Mouse (Mus musculus) effector memory CD4-positive, alpha-beta T cell, adult 7 months (primary cell): ENCODE data around the gene Isg15. TPM values are rescaled to one million over a fixed set of nuclear protein-coding genes. Genes with fewer than 3 reads are reported as not detected.

Experiments
- polyA plus RNA-seq: library from polyadenylated mRNA; unstranded; fragments of 100-300 nt; shearing (Covaris generic); gene quantifications from one replicate; pipeline ENCODE4 v1.2.1, GENCODE M21; 2017

The Isg15 gene
- 118 TPM for polyA plus RNA-seq

DNA sequence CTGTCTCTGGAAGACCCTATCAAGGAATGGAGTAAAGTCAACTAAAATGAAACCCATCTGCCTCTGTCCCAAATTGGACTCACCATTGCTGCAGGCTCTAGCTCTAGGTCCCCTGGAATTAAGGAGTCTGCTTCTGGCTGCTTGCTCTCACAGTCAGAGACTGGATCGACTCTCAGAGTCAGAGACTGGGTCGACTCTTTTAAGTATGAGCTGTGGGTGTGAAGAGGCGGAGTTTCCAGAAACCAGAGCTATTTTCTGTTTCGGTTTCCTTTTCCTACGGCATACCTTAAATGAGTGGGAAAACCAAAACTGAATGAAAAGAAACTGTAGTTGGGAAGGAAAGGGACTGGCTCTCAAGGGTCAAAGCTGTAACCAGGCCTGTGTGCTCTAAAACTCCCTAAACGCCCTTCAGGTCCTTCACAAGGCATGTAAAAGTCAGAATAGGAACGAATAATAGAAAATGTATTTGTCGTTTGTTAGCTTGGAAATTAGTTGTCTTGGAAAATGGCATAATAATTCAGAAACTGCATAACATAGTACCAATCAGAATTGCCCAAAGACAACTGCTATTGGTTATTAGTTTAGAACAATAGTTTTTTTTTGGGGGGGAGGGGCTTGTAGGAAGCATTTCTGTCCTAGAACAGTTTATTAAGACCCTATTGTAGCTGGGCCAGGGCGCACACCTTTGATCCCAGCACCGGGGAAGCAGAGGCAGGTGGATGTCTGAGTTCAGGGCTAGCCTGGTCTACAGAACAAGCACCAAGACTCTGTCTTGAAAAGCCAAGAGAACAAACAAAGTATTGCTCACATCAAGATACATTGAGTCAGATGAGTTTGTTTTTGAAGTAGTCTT, at the start of gene Isg15:
Gene Isg15 (minus strand): TSS at position 196 of the 853 bp plus-strand sequence.

DNA sequence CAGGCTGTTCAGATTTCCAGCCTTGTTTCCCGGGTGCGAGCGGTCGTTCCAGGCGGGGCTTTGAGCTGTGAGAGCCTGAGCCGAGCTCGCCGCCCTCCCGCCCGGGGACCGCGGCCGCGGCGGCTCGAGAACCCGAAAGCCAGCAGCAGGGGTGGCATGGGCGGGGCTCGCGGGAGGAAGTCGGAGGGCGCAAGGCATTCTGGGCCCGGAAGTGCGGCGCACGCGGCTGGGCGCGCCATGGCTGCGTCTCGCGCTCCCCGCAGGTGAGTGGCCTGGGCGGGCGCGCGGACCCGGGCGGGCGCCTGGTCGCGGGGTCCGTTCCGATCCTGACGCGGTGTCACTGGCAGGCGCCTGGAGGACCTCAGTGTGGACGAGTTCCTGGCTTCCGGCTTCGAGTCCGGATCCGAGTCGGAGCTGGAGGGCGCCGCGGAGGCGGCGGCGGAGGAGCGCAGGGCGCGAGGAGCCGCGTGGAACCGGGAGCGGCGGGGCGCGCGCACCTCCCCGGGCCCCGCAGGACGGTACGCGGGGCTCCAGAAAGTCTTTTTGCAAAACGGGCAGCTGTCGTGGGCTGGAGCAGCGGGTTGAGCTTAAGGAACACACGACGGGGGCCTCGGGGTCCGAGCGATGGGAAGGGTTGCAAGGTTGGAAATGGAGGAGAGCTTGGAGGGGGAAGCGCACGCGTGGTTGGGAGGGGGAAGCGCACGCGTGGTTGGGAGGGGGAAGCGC, 35.4 kb upstream of the Isg15 start, which contains the start of gene Noc2l:
Gene Noc2l (plus strand): TSS at position 203 of the 726 bp plus-strand sequence.

DNA sequence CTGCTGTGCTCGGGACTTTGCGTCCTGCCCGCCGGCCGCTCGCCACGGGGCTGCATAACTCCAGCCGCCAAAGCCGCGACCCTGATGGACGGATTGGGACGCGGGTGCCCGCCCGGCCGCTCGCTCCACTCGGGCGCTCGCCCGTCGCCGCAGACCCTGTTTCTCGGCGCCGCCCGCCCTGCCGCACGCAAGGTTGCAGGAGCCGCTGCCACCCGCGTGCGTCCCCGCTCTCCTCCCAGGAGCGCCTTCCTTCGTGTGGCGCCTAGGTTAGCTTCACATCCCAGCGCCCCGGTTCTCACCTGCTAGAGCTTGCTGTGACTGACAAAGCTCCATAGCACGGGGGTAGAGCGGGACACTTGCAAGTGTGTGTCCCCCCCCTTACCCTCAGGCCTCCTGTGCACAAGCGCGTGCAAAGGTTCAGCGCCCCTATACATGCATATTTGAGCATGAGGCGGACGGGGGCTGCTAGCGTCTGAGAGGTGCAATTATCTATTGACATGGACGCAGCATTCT, 34.1 kb upstream of the Isg15 start, which contains the start of gene Plekhn1:
Gene Plekhn1 (minus strand): TSS at position 157 of the 513 bp plus-strand sequence.

DNA sequence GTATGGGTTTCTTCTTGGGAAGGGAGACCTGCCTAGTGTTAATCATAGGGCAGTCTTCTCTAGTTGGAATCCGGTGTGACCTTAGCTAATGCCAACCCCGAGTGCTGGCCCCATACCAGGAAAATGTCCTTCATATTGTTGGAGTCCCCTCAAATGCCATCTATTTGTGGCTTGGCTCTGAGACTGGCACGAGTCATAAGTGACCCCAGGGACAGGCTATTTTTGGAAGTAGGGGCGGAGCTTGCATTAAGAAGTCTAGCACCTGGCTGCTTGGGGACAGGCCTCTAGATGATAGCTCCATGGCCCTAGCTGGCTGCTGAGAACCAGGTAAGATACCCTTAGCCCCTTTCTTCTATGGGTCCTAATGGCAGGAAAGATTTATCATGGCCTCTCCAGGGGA, 15.0 kb upstream of the Isg15 start, which contains the start of gene Perm1:
Gene Perm1 (plus strand): TSS at position 220 of the 400 bp plus-strand sequence.

DNA sequence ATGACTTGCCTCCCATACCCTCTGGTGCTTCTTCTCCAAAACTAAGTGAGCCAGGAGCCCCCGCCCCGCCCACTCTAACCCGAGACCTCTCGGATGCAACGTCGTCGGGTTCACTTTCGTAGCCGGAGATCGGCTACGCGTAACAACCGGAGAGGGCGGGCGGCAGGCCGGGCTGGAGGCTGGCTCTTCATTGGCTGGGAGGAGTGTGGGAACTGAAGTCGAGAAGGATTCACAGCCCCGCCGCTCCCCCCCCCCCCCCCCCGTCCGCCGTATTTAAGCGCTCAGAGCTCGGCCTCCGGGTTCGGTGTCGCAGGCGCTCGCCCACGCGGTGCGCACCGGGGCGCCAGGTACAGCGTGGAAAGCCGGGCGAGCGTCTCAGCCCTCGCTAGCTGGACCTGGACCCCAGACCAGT, 2.4 kb upstream of the Isg15 start, which contains the start of gene AW011738:
Gene AW011738 (plus strand): TSS at position 304 of the 412 bp plus-strand sequence.

DNA sequence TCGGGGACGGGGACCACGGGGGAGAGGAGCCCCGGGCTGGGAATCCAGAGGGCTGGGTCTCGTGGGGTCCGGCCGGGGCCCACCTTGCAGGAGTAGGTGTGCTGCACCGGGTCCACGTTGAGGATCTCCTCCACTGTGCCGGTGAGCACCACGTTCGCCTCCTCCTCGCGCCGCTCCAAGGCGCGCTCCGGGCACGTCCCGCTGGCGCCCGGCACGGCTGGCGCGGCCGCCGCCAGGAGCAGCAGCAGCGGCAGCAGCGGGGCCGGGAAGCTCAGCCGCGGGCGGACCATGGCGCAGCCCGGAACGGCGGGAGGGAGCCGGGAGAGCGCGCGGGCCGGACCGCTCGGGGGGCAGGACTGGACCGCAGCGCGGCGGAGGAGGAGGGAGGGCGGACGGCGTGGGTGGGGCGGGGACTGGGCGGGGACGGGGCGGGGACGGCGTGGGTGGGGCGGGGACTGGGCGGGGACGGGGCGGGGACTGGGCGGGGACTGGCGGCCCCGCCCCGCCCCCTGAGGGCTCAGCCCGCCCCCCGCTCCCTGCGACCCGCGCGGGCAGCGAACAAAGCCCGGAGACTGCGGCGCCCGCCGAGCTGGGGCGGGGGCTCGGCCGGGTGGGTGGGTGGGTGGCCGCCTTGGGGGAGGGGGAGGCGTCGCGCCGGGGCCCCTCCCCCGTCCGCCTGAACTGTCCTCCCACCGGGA, 3.3 kb downstream of the Isg15 start, which contains the start of gene Agrn:
Gene Agrn (minus strand): TSS at position 358 of the 698 bp plus-strand sequence.

Other genes starting within 250 kb of the Isg15 start
- 3.1 TPM for gene C1qtnf12, start 238.5 kb downstream of the Isg15 start, polyA plus RNA-seq
- 6.7 TPM for gene B3galt6, start 208.2 kb downstream of the Isg15 start, polyA plus RNA-seq
- gene Sdf4, start 207.9 kb downstream of the Isg15 start, polyA plus RNA-seq = 494 TPM
- gene Tnfrsf4, start 187.0 kb downstream of the Isg15 start, polyA plus RNA-seq = 649 TPM
- 569 TPM for gene Tnfrsf18, start 174.7 kb downstream of the Isg15 start, polyA plus RNA-seq
- not detected for gene Ttll10, start 141.4 kb downstream of the Isg15 start, polyA plus RNA-seq
- gene 9430015G10Rik, start 90.8 kb downstream of the Isg15 start, polyA plus RNA-seq = 24.1 TPM
- not detected for gene Rnf223, start 70.3 kb downstream of the Isg15 start, polyA plus RNA-seq
- 2.7 TPM for gene Agrn, start 3.3 kb downstream of the Isg15 start, polyA plus RNA-seq
- gene AW011738, start 2.5 kb upstream of the Isg15 start, polyA plus RNA-seq = 66.7 TPM
- gene Perm1, start 15.1 kb upstream of the Isg15 start, polyA plus RNA-seq = 0.69 TPM
- gene Plekhn1, start 34.0 kb upstream of the Isg15 start, polyA plus RNA-seq = 23.6 TPM
- 163 TPM for gene Noc2l, start 35.2 kb upstream of the Isg15 start, polyA plus RNA-seq
- gene Samd11, start 54.8 kb upstream of the Isg15 start, polyA plus RNA-seq = 5.2 TPM
- not detected for gene Vmn2r-ps159, start 130.3 kb upstream of the Isg15 start, polyA plus RNA-seq